Mouse (Mus musculus) CH12.LX (cell line): ENCODE data around the gene Olfr160. TPM values are rescaled to one million over a fixed set of nuclear protein-coding genes. Genes with fewer than 3 reads are reported as not detected.

Experiments used
- DNase-seq: peaks from one replicate; pipeline ENCODE4 v3.0.0-alpha.2; 2013; ENCODE audit errors: extremely low read depth
- H3K27ac ChIP-seq: 2 replicates; pipeline ENCODE4 v1.5.1; 2012; ENCODE audit warnings: low read depth, mild to moderate bottlenecking, control low read depth, moderate library complexity; ENCODE audit not compliant: insufficient read depth
- H3K27me3 ChIP-seq: replicated peaks from 2 replicates; pipeline ENCODE3; 2012; ENCODE audit warnings: inconsistent platforms
- H3K36me3 ChIP-seq, 2 experiments: replicated peaks in 1 of 2; 2 replicates each; pipeline versions ENCODE3 to v1.6.1; 2012; ENCODE audit warnings: inconsistent platforms in 1 of 2, low read length in 1 of 2, mild to moderate bottlenecking in 1 of 2, mixed read lengths in 1 of 2, moderate library complexity in 1 of 2; ENCODE audit not compliant: control insufficient read depth in 1 of 2, insufficient read depth in 1 of 2
- H3K4me1 ChIP-seq, 2 experiments: 2 replicates each; pipeline ENCODE4 v1.6.1; 2012; ENCODE audit warnings: inconsistent platforms in 1 of 2, moderate library complexity in 1 of 2; ENCODE audit not compliant: insufficient read depth in 2 of 2, control insufficient read depth in 1 of 2
- H3K4me2 ChIP-seq: 2 replicates; pipeline ENCODE4 v1.6.1; 2012; ENCODE audit warnings: low read depth, mild to moderate bottlenecking, control low read depth; ENCODE audit not compliant: poor library complexity, insufficient read depth, severe bottlenecking
- H3K4me3 ChIP-seq, 3 experiments: fragments of 150-350 bp in 1 of 3; sonication (generic) in 1 of 3; replicated peaks in 1 of 3; 2 replicates each; pipeline versions ENCODE3 to v1.5.1; 2011 to 2012; ENCODE audit warnings: low read depth in 2 of 3, low read length in 2 of 3, mild to moderate bottlenecking in 2 of 3, moderate library complexity in 2 of 3, control low read depth in 1 of 3, improper control_type of control experiment in 1 of 3, inconsistent platforms in 1 of 3, mixed read lengths in 1 of 3; ENCODE audit not compliant: poor library complexity in 1 of 3
- H3K79me2 ChIP-seq: replicated peaks from 2 replicates; pipeline ENCODE4 v1.6.1; 2012; ENCODE audit warnings: mild to moderate bottlenecking, moderate library complexity; ENCODE audit not compliant: control insufficient read depth, poor library complexity, insufficient read depth, severe bottlenecking; ENCODE audit errors: extremely low read depth
- H3K9ac ChIP-seq: 2 replicates; pipeline ENCODE4 v1.6.1; 2012; ENCODE audit warnings: low read depth, mild to moderate bottlenecking, control low read depth, moderate library complexity; ENCODE audit not compliant: insufficient read depth
- H3K9me3 ChIP-seq: replicated peaks from 2 replicates; pipeline ENCODE3; 2012; ENCODE audit warnings: low read length, inconsistent platforms, mixed read lengths
- JUN ChIP-seq: IDR thresholded peaks from 2 replicates; pipeline ENCODE4 v1.6.1; 2011; ENCODE audit warnings: low read depth, mild to moderate bottlenecking, low read length, improper control_type of control experiment, moderate library complexity; ENCODE audit not compliant: insufficient read depth
- ZMIZ1 ChIP-seq: IDR thresholded peaks from 2 replicates; pipeline ENCODE4 v1.6.1; 2012; ENCODE audit warnings: low read depth, mild to moderate bottlenecking, inconsistent platforms, low read length, improper control_type of control experiment
- dilution Hi-C: fragments of 300-500 bp; cut with MboI; formaldehyde crosslinking; loops from 2 replicates; pipeline ENCODE4 v1.14.3; 2020; ENCODE audit warnings: low sequenced_read_pairs; ENCODE audit not compliant: extremely low pct_unique_long_range_greater_than_20kb, extremely low pct_ligation_motif_present
- in situ Hi-C: fragments of 300-500 bp; cut with MboI; formaldehyde crosslinking; loops from 3 replicates; pipeline ENCODE4 v1.14.3; 2019; ENCODE audit warnings: low sequenced_read_pairs, low pct_ligation_motif_present, low pct_unique_long_range_greater_than_20kb, mixed read lengths
- polyA plus RNA-seq: library from polyadenylated mRNA; unstranded; fragments of >175 nt; gene quantifications from 2 replicates; pipeline ENCODE4 v1.2.1, GENCODE M21; 2012; ENCODE audit warnings: low read depth; ENCODE audit not compliant: insufficient read length
- total RNA-seq, 2 experiments: library from RNA; depleted of rRNA; stranded (reverse); fragments of 300-350 nt in 1 of 2; fragments of >200 nt in 1 of 2; gene quantifications; 2 replicates each; pipeline ENCODE4 v1.2.3; 2012 to 2014

Olfr160 gene
- total and polyA plus RNA-seq, 3 experiments = not detected

- dilution Hi-C loops (no loop called here), in situ Hi-C loops (no loop called here)
- no peak for TF ChIP-seq JUN
- no peak for TF ChIP-seq ZMIZ1
These were observed 56.6 kb downstream of the Olfr160 start for GRCm38 (mm10) chr9:37659413-37659812.

More at GRCm38 (mm10) chr9:37659413-37659812, 56.6 kb downstream of the Olfr160 start:
- no peak overlapping the region for H3K4me2 ChIP-seq
- DNase-seq = no peak
- peaks cover 13% of the 10 kb centered on the region; the same call in 1 of the 2 replicates for H3K79me2 ChIP-seq
- no peak overlapping the region for H3K27ac ChIP-seq
- no peak overlapping the region for H3K9ac ChIP-seq
- peaks cover under 1 to 6% of the 10 kb centered on the region in 2 experiments for H3K36me3 ChIP-seq
- no peaks in the 10 kb centered on the region for H3K9me3 ChIP-seq
- H3K4me3 ChIP-seq = no peak overlapping the region
- peaks cover 0 to 8% of the 10 kb centered on the region in 2 experiments; a peak in 2 of 4 replicates for H3K4me1 ChIP-seq
- H3K27me3 ChIP-seq = no peaks in the 10 kb centered on the region

Other genes starting within 250 kb of the Olfr160 start
- 14.2 and 16.8 TPM in 2 replicates for gene Msantd2, start 226.9 kb downstream of the Olfr160 start, total RNA-seq (2012; rRNA removed)
- gene Msantd2, start 226.9 kb downstream of the Olfr160 start, total RNA-seq (2014; rRNA removed) = 13.8 and 15.5 TPM in 2 replicates
- 9.5 and 11.9 TPM in 2 replicates for gene Msantd2, start 226.9 kb downstream of the Olfr160 start, polyA plus RNA-seq
- 0.08 and 0.21 TPM in 2 replicates for gene Esam, start 188.2 kb downstream of the Olfr160 start, total RNA-seq (2012; rRNA removed)
- gene Esam, start 188.2 kb downstream of the Olfr160 start, total RNA-seq (2014; rRNA removed) = 0.24 and 0.42 TPM in 2 replicates
- gene Esam, start 188.2 kb downstream of the Olfr160 start, polyA plus RNA-seq = 0.18 and 0.37 TPM in 2 replicates
- gene Vsig2, start 177.0 kb downstream of the Olfr160 start, total RNA-seq (2012; rRNA removed) = not detected in 2 replicates
- not detected in 2 replicates for gene Vsig2, start 177.0 kb downstream of the Olfr160 start, total RNA-seq (2014; rRNA removed)
- not detected in 2 replicates for gene Vsig2, start 177.0 kb downstream of the Olfr160 start, polyA plus RNA-seq
- 0.42 and 0.50 TPM in 2 replicates for gene Nrgn, start 163.3 kb downstream of the Olfr160 start, total RNA-seq (2012; rRNA removed)
- gene Nrgn, start 163.3 kb downstream of the Olfr160 start, total RNA-seq (2014; rRNA removed) = not detected in 2 replicates
- 3.6 and 4.1 TPM in 2 replicates for gene Nrgn, start 163.3 kb downstream of the Olfr160 start, polyA plus RNA-seq
- gene Siae, start 160.6 kb downstream of the Olfr160 start, total RNA-seq (2012; rRNA removed) = 5.7 and 8.6 TPM in 2 replicates
- gene Siae, start 160.6 kb downstream of the Olfr160 start, total RNA-seq (2014; rRNA removed) = 5.9 and 6.2 TPM in 2 replicates
- gene Siae, start 160.6 kb downstream of the Olfr160 start, polyA plus RNA-seq = 7.4 and 7.9 TPM in 2 replicates
- 0.47 and 1.3 TPM in 2 replicates for gene Spa17, start 102.5 kb downstream of the Olfr160 start, total RNA-seq (2012; rRNA removed)
- gene Spa17, start 102.5 kb downstream of the Olfr160 start, total RNA-seq (2014; rRNA removed) = 1.4 and 2.3 TPM in 2 replicates
- 3.2 and 4.1 TPM in 2 replicates for gene Spa17, start 102.5 kb downstream of the Olfr160 start, polyA plus RNA-seq
- gene Tbrg1, start 58.9 kb downstream of the Olfr160 start, total RNA-seq (2012; rRNA removed) = 97.4 and 99.9 TPM in 2 replicates
- gene Tbrg1, start 58.9 kb downstream of the Olfr160 start, total RNA-seq (2014; rRNA removed) = 115 and 129 TPM in 2 replicates
- 92.4 and 103 TPM in 2 replicates for gene Tbrg1, start 58.9 kb downstream of the Olfr160 start, polyA plus RNA-seq
- gene Panx3, start 47.0 kb downstream of the Olfr160 start, total RNA-seq (2012; rRNA removed) = not detected in 2 replicates
- gene Panx3, start 47.0 kb downstream of the Olfr160 start, total RNA-seq (2014; rRNA removed) = not detected in 2 replicates
- not detected in 2 replicates for gene Panx3, start 47.0 kb downstream of the Olfr160 start, polyA plus RNA-seq
- not detected in 2 replicates for gene Olfr874, start 28.9 kb upstream of the Olfr160 start, total RNA-seq (2012; rRNA removed)
- not detected in 2 replicates for gene Olfr874, start 28.9 kb upstream of the Olfr160 start, total RNA-seq (2014; rRNA removed)
- gene Olfr874, start 28.9 kb upstream of the Olfr160 start, polyA plus RNA-seq = not detected in 2 replicates
- gene Olfr875, start 55.6 kb upstream of the Olfr160 start, total RNA-seq (2012; rRNA removed) = not detected in 2 replicates
- not detected in 2 replicates for gene Olfr875, start 55.6 kb upstream of the Olfr160 start, total RNA-seq (2014; rRNA removed)
- not detected in 2 replicates for gene Olfr875, start 55.6 kb upstream of the Olfr160 start, polyA plus RNA-seq
- not detected in 2 replicates for gene Olfr876, start 86.8 kb upstream of the Olfr160 start, total RNA-seq (2012; rRNA removed)
- gene Olfr876, start 86.8 kb upstream of the Olfr160 start, total RNA-seq (2014; rRNA removed) = not detected in 2 replicates
- gene Olfr876, start 86.8 kb upstream of the Olfr160 start, polyA plus RNA-seq = not detected in 2 replicates
- gene Olfr877, start 138.0 kb upstream of the Olfr160 start, total RNA-seq (2012; rRNA removed) = not detected in 2 replicates
- gene Olfr877, start 138.0 kb upstream of the Olfr160 start, total RNA-seq (2014; rRNA removed) = not detected in 2 replicates
- not detected in 2 replicates for gene Olfr877, start 138.0 kb upstream of the Olfr160 start, polyA plus RNA-seq
- not detected in 2 replicates for gene Olfr145, start 180.5 kb upstream of the Olfr160 start, total RNA-seq (2012; rRNA removed)
- gene Olfr145, start 180.5 kb upstream of the Olfr160 start, total RNA-seq (2014; rRNA removed) = not detected in 2 replicates
- gene Olfr145, start 180.5 kb upstream of the Olfr160 start, polyA plus RNA-seq = not detected in 2 replicates
- not detected in 2 replicates for gene Olfr878, start 201.6 kb upstream of the Olfr160 start, total RNA-seq (2012; rRNA removed)
- gene Olfr878, start 201.6 kb upstream of the Olfr160 start, total RNA-seq (2014; rRNA removed) = not detected in 2 replicates
- gene Olfr878, start 201.6 kb upstream of the Olfr160 start, polyA plus RNA-seq = not detected in 2 replicates